Mouse (Mus musculus) heart, postnatal 0 days (tissue): ENCODE data around the gene Stap2.

Source experiments
- CTCF ChIP-seq: IDR thresholded peaks from 2 replicates; pipeline ENCODE4 v1.5.1; 2016; ENCODE audit warnings: antibody characterized with exemption, control low read depth, low read depth
- EP300 ChIP-seq: IDR thresholded peaks from 2 replicates; pipeline ENCODE4 v1.6.1; 2016; ENCODE audit warnings: antibody characterized with exemption, low read depth

- TF ChIP-seq CTCF = no peak
- no peak for TF ChIP-seq EP300
These were observed 49.3 kb downstream of the Stap2 start for GRCm38 (mm10) chr17:55956129-55956528.
